ENCODE assay signal across 19 mouse cellular contexts in genomic region chr1:90493481-90493880, GRCm38 (mm10).
DNase-seq lines count a peak whose midpoint lies in the region.
"Had no signal": no experiment of that assay in that cellular context is flagged by ENCODE, and none has a peak within 500 bp of the region (broad histone marks: within the 10 kb centered on the region; RNA-seq: fewer than 3 reads in every experiment).

No protein-coding gene starts in this region.

- H3K27me3 ChIP-seq in embryonic facial prominence, embryonic 10.5 days (replicated peaks; ENCODE audit: low read depth, poor library complexity, severe bottlenecking), result 0 out of 2 replicates have a peak, but pooled peaks cover 12% of the 10 kb centered on the region
- H3K27me3 ChIP-seq: liver, embryonic 15.5 days; megakaryocyte, embryonic 14.5 days; neural tube, embryonic 12.5 days had no signal

- intact Hi-C loops in heart, postnatal 10 days (cut with DNase I), result no loop called here

- H3K4me3 ChIP-seq in embryonic facial prominence, embryonic 10.5 days, result no peak overlapping the region
- H3K4me3 ChIP-seq: heart, embryonic 13.5 days; hindbrain, embryonic 13.5 days; liver, embryonic 15.5 days; megakaryocyte, embryonic 14.5 days; neural tube, embryonic 12.5 days had no signal

- no peaks in the 10 kb centered on the region for H3K9me3 ChIP-seq in embryonic facial prominence, embryonic 10.5 days
- H3K9me3 ChIP-seq: hindbrain, embryonic 13.5 days; liver, embryonic 15.5 days; neural tube, embryonic 12.5 days had no signal

- H3K4me1 ChIP-seq in embryonic facial prominence, embryonic 10.5 days, result peaks cover 21% of the 10 kb centered on the region
- H3K4me1 ChIP-seq: heart, embryonic 13.5 days; hindbrain, embryonic 13.5 days; liver, embryonic 15.5 days; megakaryocyte, embryonic 14.5 days; neural tube, embryonic 12.5 days had no signal

- WGBS in embryonic facial prominence, embryonic 10.5 days, result 14% methylated on average over 7 of the region's 7 CpGs

- peak overlapping the region; percentile 48 for H3K27ac ChIP-seq in embryonic facial prominence, embryonic 10.5 days (replicated peaks)
- H3K27ac ChIP-seq: heart, embryonic 13.5 days; hindbrain, embryonic 13.5 days; liver, embryonic 15.5 days; neural tube, embryonic 12.5 days had no signal

- H3K36me3 ChIP-seq in embryonic facial prominence, embryonic 10.5 days (replicated peaks), result no peaks in the 10 kb centered on the region
- H3K36me3 ChIP-seq: heart, embryonic 13.5 days; hindbrain, embryonic 13.5 days; liver, embryonic 15.5 days; neural tube, embryonic 12.5 days had no signal

- DNase-seq in heart, adult 9 months (ENCODE audit: low spot score in 2 of 2), result peak; percentile 39 to 65
- no peak for DNase-seq in heart, postnatal 10 days
- peak; percentile 20 for DNase-seq in R1 (ENCODE audit: low read depth, low spot score)
- DNase-seq in embryonic facial prominence, embryonic 10.5 days (ENCODE audit: low spot score), result peak; percentile 47
- peak; percentile 17 to 31 for DNase-seq in lung, postnatal 4 days
- DNase-seq in T-cell, adult 2 months (ENCODE audit: low spot score), result no peak
- DNase-seq in layer of hippocampus, adult 9-11 months, result no peak
- DNase-seq: cerebellum, postnatal 25 days; gastrocnemius, postnatal 10 days; kidney, adult 11 months; kidney, postnatal 25 days; left cerebral cortex, postnatal 4 days; right cerebral cortex, postnatal 25 days; thymus, adult 18-20 months had no signal

Comparison
In these comparisons a context has a peak if more than half of its experiments do, and no peak if none do; other contexts are left out.
1. DNase-seq: peak in heart, adult 9 months (2 of 2), R1 (single experiment), embryonic facial prominence, embryonic 10.5 days (single experiment) and lung, postnatal 4 days (2 of 2); none in heart, postnatal 10 days (0 of 2), T-cell, adult 2 months (single experiment) and layer of hippocampus, adult 9-11 months (single experiment).